Mouse (Mus musculus) cortical plate, adult 2 months (tissue): ENCODE measurements around the gene Ptpn4. TPM values are rescaled to one million over a fixed set of nuclear protein-coding genes. Genes with fewer than 3 reads are reported as not detected.

Source experiments
- H3K27ac ChIP-seq: fragments of 200-500 bp; 2 replicates; pipeline ENCODE4 v1.5.1; 2012; ENCODE audit warnings: low read length, control low read depth, inconsistent platforms; ENCODE audit not compliant: insufficient read depth
- H3K4me1 ChIP-seq: fragments of 200-500 bp; 2 replicates; pipeline ENCODE4 v1.6.1; 2011; ENCODE audit warnings: low read length; ENCODE audit not compliant: control insufficient read depth, insufficient read depth
- H3K4me3 ChIP-seq: fragments of 200-500 bp; 2 replicates; pipeline ENCODE4 v1.5.1; 2011; ENCODE audit warnings: mild to moderate bottlenecking, low read length, control low read depth; ENCODE audit not compliant: insufficient read depth
- CTCF ChIP-seq: fragments of 200-500 bp; IDR thresholded peaks from 2 replicates; pipeline ENCODE4 v1.5.1; 2011; ENCODE audit warnings: mild to moderate bottlenecking, control low read depth, low read length; ENCODE audit not compliant: insufficient read depth; ENCODE audit errors: extremely low read depth
- POLR2A ChIP-seq: fragments of 200-500 bp; IDR thresholded peaks from 2 replicates; pipeline ENCODE4 v1.6.1; 2011; ENCODE audit warnings: mild to moderate bottlenecking, low read length, control low read depth; ENCODE audit not compliant: insufficient read depth; ENCODE audit errors: extremely low read depth
- polyA plus RNA-seq: library from polyadenylated mRNA; depleted of rRNA; stranded (reverse); fragments of >200 nt; gene quantifications from 2 replicates; pipeline ENCODE4 v1.2.3, GENCODE M21; 2012

Ptpn4 gene
- polyA plus RNA-seq, 1 experiment: 20.4 TPM

- H3K4me3 ChIP-seq: no peak overlapping the region
- TF ChIP-seq CTCF: no peak
- TF ChIP-seq POLR2A: no peak
- H3K27ac ChIP-seq: no peak overlapping the region
- H3K4me1 ChIP-seq: no peaks in the 10 kb centered on the region
These were observed 22.2 kb upstream of the Ptpn4 start for GRCm38 (mm10) chr1:119859566-119859965.

GRCm38 (mm10) chr1:119852980-119853379 lies 15.6 kb upstream of the Ptpn4 start:
- no peaks in the 10 kb centered on the region for H3K4me1 ChIP-seq
- TF ChIP-seq POLR2A (no peak), CTCF (no peak)
- no peak overlapping the region for H3K4me3 ChIP-seq
- H3K27ac ChIP-seq: no peak overlapping the region

GRCm38 (mm10) chr1:119852339-119852738 lies 14.9 kb upstream of the Ptpn4 start:
- Histone ChIP-seq H3K27ac (no peak overlapping the region), H3K4me1 (no peaks in the 10 kb centered on the region), H3K4me3 (no peak overlapping the region)

GRCm38 (mm10) chr1:119849146-119849935 lies 11.9 kb upstream of the Ptpn4 start:
- no peak overlapping the region for H3K27ac ChIP-seq
- no peak overlapping the region for H3K4me3 ChIP-seq
- no peak for TF ChIP-seq POLR2A
- no peak for TF ChIP-seq CTCF
- H3K4me1 ChIP-seq: no peaks in the 10 kb centered on the region

More at GRCm38 (mm10) chr1:119852339-119852738, 14.9 kb upstream of the Ptpn4 start:
- TF ChIP-seq CTCF (no peak), POLR2A (no peak)

- H3K4me3 ChIP-seq: no peak overlapping the region
- H3K4me1 ChIP-seq: no peaks in the 10 kb centered on the region
- H3K27ac ChIP-seq: no peak overlapping the region
- TF ChIP-seq POLR2A: no peak
- no peak for TF ChIP-seq CTCF
These were observed 7.9 kb upstream of the Ptpn4 start for GRCm38 (mm10) chr1:119845321-119845720.

GRCm38 (mm10) chr1:119843121-119843520 lies 5.7 kb upstream of the Ptpn4 start:
- Histone ChIP-seq H3K27ac (no peak overlapping the region), H3K4me3 (no peak overlapping the region), H3K4me1 (no peaks in the 10 kb centered on the region)
- TF ChIP-seq POLR2A (no peak), CTCF (no peak)

- Histone ChIP-seq H3K4me1 (no peaks in the 10 kb centered on the region), H3K4me3 (no peak overlapping the region), H3K27ac (no peak overlapping the region)
- no peak for TF ChIP-seq POLR2A
- TF ChIP-seq CTCF: no peak
These were observed 828 bp upstream of the Ptpn4 start for GRCm38 (mm10) chr1:119838241-119838640.

GRCm38 (mm10) chr1:119836479-119837015 lies 866 bp downstream of the Ptpn4 start:
- TF ChIP-seq POLR2A (no peak), CTCF (no peak)
- H3K27ac ChIP-seq: no peak overlapping the region
- H3K4me1 ChIP-seq: no peaks in the 10 kb centered on the region
- peak overlapping the region; percentile 67 for H3K4me3 ChIP-seq

GRCm38 (mm10) chr1:119835726-119836478 lies 1.5 kb downstream of the Ptpn4 start:
- Histone ChIP-seq H3K4me3 (peak overlapping the region; percentile 67), H3K27ac (no peak overlapping the region), H3K4me1 (no peaks in the 10 kb centered on the region)
- TF ChIP-seq POLR2A: no peak
- no peak for TF ChIP-seq CTCF
